Mouse (Mus musculus): ENCODE measurements at regions not wholly inside any gene's neighbourhood (a gene's known extent, or its start where the extent isn't known, plus 50 kb on each side); places are given as distances from the start of the nearest gene placed in this dataset.
"Not testable (repeated sequence)": the region's sequence is repeated elsewhere in the genome, so short reads cannot be mapped to it uniquely, and the experiment has no call there.

- ATAC-seq (replicated peaks in 1 of 2; ENCODE audit: insufficient read depth in 1 of 2, low FRiP score in 2 of 2, low TSS enrichment in 1 of 2, low read depth in 1 of 2, poor library complexity in 2 of 2, severe bottlenecking in 2 of 2), result no peak
Measured at GRCm38 (mm10) chr13:72301841-72302240, 326.8 kb upstream of the Irx2 start.

- no peak for ATAC-seq (replicated peaks in 1 of 2; ENCODE audit: insufficient read depth in 1 of 2, low FRiP score in 2 of 2, low TSS enrichment in 1 of 2, low read depth in 1 of 2, poor library complexity in 2 of 2, severe bottlenecking in 2 of 2)
Measured at GRCm38 (mm10) chr13:72302436-72303125, 326.0 kb upstream of the Irx2 start.

GRCm38 (mm10) chr13:72303126-72303760 lies 325.4 kb upstream of the Irx2 start:
- no peak for ATAC-seq (replicated peaks in 1 of 2; ENCODE audit: insufficient read depth in 1 of 2, low FRiP score in 2 of 2, low TSS enrichment in 1 of 2, low read depth in 1 of 2, poor library complexity in 2 of 2, severe bottlenecking in 2 of 2)

- no peak for ATAC-seq (replicated peaks in 1 of 2; ENCODE audit: insufficient read depth in 1 of 2, low FRiP score in 2 of 2, low TSS enrichment in 1 of 2, low read depth in 1 of 2, poor library complexity in 2 of 2, severe bottlenecking in 2 of 2)
Measured at GRCm38 (mm10) chr13:72324041-72324690, 304.5 kb upstream of the Irx2 start.

- not testable (repeated sequence) for ATAC-seq (replicated peaks in 1 of 2; ENCODE audit: insufficient read depth in 1 of 2, low FRiP score in 2 of 2, low TSS enrichment in 1 of 2, low read depth in 1 of 2, poor library complexity in 2 of 2, severe bottlenecking in 2 of 2)
Measured at GRCm38 (mm10) chr13:72326201-72326600, 302.4 kb upstream of the Irx2 start.

GRCm38 (mm10) chr13:72345647-72346133 lies 282.9 kb upstream of the Irx2 start:
- no peak for ATAC-seq (replicated peaks in 1 of 2; ENCODE audit: insufficient read depth in 1 of 2, low FRiP score in 2 of 2, low TSS enrichment in 1 of 2, low read depth in 1 of 2, poor library complexity in 2 of 2, severe bottlenecking in 2 of 2)

GRCm38 (mm10) chr13:72346207-72346943 lies 282.2 kb upstream of the Irx2 start:
- ATAC-seq (replicated peaks in 1 of 2; ENCODE audit: insufficient read depth in 1 of 2, low FRiP score in 2 of 2, low TSS enrichment in 1 of 2, low read depth in 1 of 2, poor library complexity in 2 of 2, severe bottlenecking in 2 of 2), result no peak

GRCm38 (mm10) chr13:72346944-72347586 lies 281.6 kb upstream of the Irx2 start:
- ATAC-seq (replicated peaks in 1 of 2; ENCODE audit: insufficient read depth in 1 of 2, low FRiP score in 2 of 2, low TSS enrichment in 1 of 2, low read depth in 1 of 2, poor library complexity in 2 of 2, severe bottlenecking in 2 of 2), result no peak

- ATAC-seq (replicated peaks in 1 of 2; ENCODE audit: insufficient read depth in 1 of 2, low FRiP score in 2 of 2, low TSS enrichment in 1 of 2, low read depth in 1 of 2, poor library complexity in 2 of 2, severe bottlenecking in 2 of 2), result no peak
Measured at GRCm38 (mm10) chr13:72352641-72353181, 275.9 kb upstream of the Irx2 start.

GRCm38 (mm10) chr13:72355297-72355696 lies 273.3 kb upstream of the Irx2 start:
- no peak for ATAC-seq (replicated peaks in 1 of 2; ENCODE audit: insufficient read depth in 1 of 2, low FRiP score in 2 of 2, low TSS enrichment in 1 of 2, low read depth in 1 of 2, poor library complexity in 2 of 2, severe bottlenecking in 2 of 2)

- no peak for ATAC-seq (replicated peaks in 1 of 2; ENCODE audit: insufficient read depth in 1 of 2, low FRiP score in 2 of 2, low TSS enrichment in 1 of 2, low read depth in 1 of 2, poor library complexity in 2 of 2, severe bottlenecking in 2 of 2)
Measured at GRCm38 (mm10) chr13:72355821-72356220, 272.8 kb upstream of the Irx2 start.

- ATAC-seq (replicated peaks in 1 of 2; ENCODE audit: insufficient read depth in 1 of 2, low FRiP score in 2 of 2, low TSS enrichment in 1 of 2, low read depth in 1 of 2, poor library complexity in 2 of 2, severe bottlenecking in 2 of 2), result no peak
Measured at GRCm38 (mm10) chr13:72358243-72358904, 270.2 kb upstream of the Irx2 start.

- ATAC-seq (replicated peaks in 1 of 2; ENCODE audit: insufficient read depth in 1 of 2, low FRiP score in 2 of 2, low TSS enrichment in 1 of 2, low read depth in 1 of 2, poor library complexity in 2 of 2, severe bottlenecking in 2 of 2), result no peak; a peak in 1 of 4 replicates
Measured at GRCm38 (mm10) chr13:72365534-72366271, 262.9 kb upstream of the Irx2 start.

GRCm38 (mm10) chr13:72366281-72366680 lies 262.3 kb upstream of the Irx2 start:
- ATAC-seq (replicated peaks in 1 of 2; ENCODE audit: insufficient read depth in 1 of 2, low FRiP score in 2 of 2, low TSS enrichment in 1 of 2, low read depth in 1 of 2, poor library complexity in 2 of 2, severe bottlenecking in 2 of 2), result no peak

GRCm38 (mm10) chr13:72370131-72370530 lies 258.5 kb upstream of the Irx2 start:
- no peak for ATAC-seq (replicated peaks in 1 of 2; ENCODE audit: insufficient read depth in 1 of 2, low FRiP score in 2 of 2, low TSS enrichment in 1 of 2, low read depth in 1 of 2, poor library complexity in 2 of 2, severe bottlenecking in 2 of 2)

GRCm38 (mm10) chr13:72370997-72371396 lies 257.6 kb upstream of the Irx2 start:
- ATAC-seq (replicated peaks in 1 of 2; ENCODE audit: insufficient read depth in 1 of 2, low FRiP score in 2 of 2, low TSS enrichment in 1 of 2, low read depth in 1 of 2, poor library complexity in 2 of 2, severe bottlenecking in 2 of 2), result no peak
